Mouse (Mus musculus) hindbrain, embryonic 16.5 days (tissue): ENCODE results near the gene Tyro3. TPM values are rescaled to one million over a fixed set of nuclear protein-coding genes. Genes with fewer than 3 reads are reported as not detected.

ENCODE experiments used
- polyA plus RNA-seq: library from polyadenylated mRNA; unstranded; fragments of >200 nt; fragmentation: Nextera tagmentation; extraction: Ambion mirVana; gene quantifications from 2 replicates; pipeline ENCODE4 v1.2.1, GENCODE M21; 2015

Gene Tyro3
- polyA plus RNA-seq, 1 experiment from 2014 or later, result 28.5 TPM

Other genes starting within 250 kb of the Tyro3 start
- gene Nusap1, start 179.4 kb upstream of the Tyro3 start, polyA plus RNA-seq, result 13.0 and 16.1 TPM in 2 replicates
- gene Oip5, start 179.3 kb upstream of the Tyro3 start, polyA plus RNA-seq, result 5.4 and 6.1 TPM in 2 replicates
- 41.9 and 44.9 TPM in 2 replicates for gene Ndufaf1, start 134.9 kb upstream of the Tyro3 start, polyA plus RNA-seq
- gene Rtf1, start 122.7 kb upstream of the Tyro3 start, polyA plus RNA-seq, result 44.7 and 45.1 TPM in 2 replicates
- gene Itpka, start 55.4 kb upstream of the Tyro3 start, polyA plus RNA-seq, result 0.14 and 0.54 TPM in 2 replicates
- 1.6 and 1.7 TPM in 2 replicates for gene Ltk, start 37.3 kb upstream of the Tyro3 start, polyA plus RNA-seq
- 16.5 and 19.4 TPM in 2 replicates for gene Rpap1, start 10.2 kb upstream of the Tyro3 start, polyA plus RNA-seq
- gene Mga, start 99.5 kb downstream of the Tyro3 start, polyA plus RNA-seq, result 19.4 and 22.4 TPM in 2 replicates
- gene Mapkbp1, start 175.0 kb downstream of the Tyro3 start, polyA plus RNA-seq, result 7.2 and 9.3 TPM in 2 replicates
- 17.0 and 17.7 TPM in 2 replicates for gene Jmjd7, start 229.8 kb downstream of the Tyro3 start, polyA plus RNA-seq
- gene Gm28042, start 229.8 kb downstream of the Tyro3 start, polyA plus RNA-seq, result 3.7 and 5.3 TPM in 2 replicates
- 1.9 and 4.0 TPM in 2 replicates for gene Pla2g4b, start 235.7 kb downstream of the Tyro3 start, polyA plus RNA-seq